Mouse (Mus musculus): ENCODE results near the gene 2310034G01Rik.

Gene 2310034G01Rik

GRCm38 (mm10) chr19:46358381-46358780, 8.3 kb upstream of the 2310034G01Rik start:
- in situ Hi-C loops (cut with MboI, MseI) = no loop called here

GRCm38 (mm10) chr19:46357344-46358280, 7.5 kb upstream of the 2310034G01Rik start:
- in situ Hi-C loops (cut with MboI, MseI) = no loop called here

- in situ Hi-C loops (cut with MboI, MseI) = no loop called here
These were observed 6.6 kb upstream of the 2310034G01Rik start for GRCm38 (mm10) chr19:46356701-46357138.

- in situ Hi-C loops (cut with MboI, MseI) = no loop called here
These were observed 552 bp downstream of the 2310034G01Rik start for GRCm38 (mm10) chr19:46349550-46349949.

- in situ Hi-C loops (cut with MboI, MseI) = no loop called here
These were observed 1.2 kb downstream of the 2310034G01Rik start for GRCm38 (mm10) chr19:46348761-46349458.

GRCm38 (mm10) chr19:46347936-46348668, 2.0 kb downstream of the 2310034G01Rik start:
- in situ Hi-C loops (cut with MboI, MseI) = no loop called here

- in situ Hi-C loops (cut with MboI, MseI) = no loop called here
These were observed 3.0 kb downstream of the 2310034G01Rik start for GRCm38 (mm10) chr19:46347146-46347545.

GRCm38 (mm10) chr19:46344710-46345419, 5.2 kb downstream of the 2310034G01Rik start:
- in situ Hi-C loops (cut with MboI, MseI) = no loop called here

GRCm38 (mm10) chr19:46339287-46339971, 10.7 kb downstream of the 2310034G01Rik start:
- in situ Hi-C loops (cut with MboI, MseI) = loop anchor here (5.0 kb wide), 1 partner anchor 48 kb away; no protein-coding TSS in a partner anchor

GRCm38 (mm10) chr19:46338942-46339286, 11.2 kb downstream of the 2310034G01Rik start:
- in situ Hi-C loops (cut with MboI, MseI) = loop anchor here (5.0 kb wide), 1 partner anchor 48 kb away; no protein-coding TSS in a partner anchor

GRCm38 (mm10) chr19:46338331-46338936, 11.7 kb downstream of the 2310034G01Rik start, which contains the start of gene Cuedc2:
Gene Cuedc2 (minus strand): TSS chr19:46338702.
- in situ Hi-C loops (cut with MboI, MseI) = loop anchor here (5.0 kb wide), 1 partner anchor 49 kb away; no protein-coding TSS in a partner anchor

- in situ Hi-C loops (cut with MboI, MseI) = loop anchor here (5.0 kb wide), 1 partner anchor 49 kb away; no protein-coding TSS in a partner anchor
These were observed 12.3 kb downstream of the 2310034G01Rik start for GRCm38 (mm10) chr19:46337719-46338330.

- in situ Hi-C loops (cut with MboI, MseI) = no loop called here
These were observed 16.2 kb downstream of the 2310034G01Rik start for GRCm38 (mm10) chr19:46333906-46334305.

- in situ Hi-C loops (cut with MboI, MseI) = no loop called here
These were observed 17.3 kb downstream of the 2310034G01Rik start for GRCm38 (mm10) chr19:46332721-46333339.

GRCm38 (mm10) chr19:46331936-46332335, 18.2 kb downstream of the 2310034G01Rik start:
- in situ Hi-C loops (cut with MboI, MseI) = no loop called here

GRCm38 (mm10) chr19:46331326-46331725, 18.8 kb downstream of the 2310034G01Rik start:
- in situ Hi-C loops (cut with MboI, MseI) = no loop called here

- in situ Hi-C loops (cut with MboI, MseI) = no loop called here
These were observed 19.4 kb downstream of the 2310034G01Rik start for GRCm38 (mm10) chr19:46330696-46331095.

GRCm38 (mm10) chr19:46329951-46330350, 20.2 kb downstream of the 2310034G01Rik start:
- in situ Hi-C loops (cut with MboI, MseI) = no loop called here

All from T-helper 2 cell (primary cell).